Mouse (Mus musculus): Measurements from ENCODE around the gene Naa38. TPM values are rescaled to one million over a fixed set of nuclear protein-coding genes. Genes with fewer than 3 reads are reported as not detected.

Naa38 gene
- total RNA-seq (2021) = 100 to 1,000 TPM; 117 to 120 TPM
- long read RNA-seq, experiment 1, transcript Naa38-202 (2 exons, 404 nt) = minor isoform, 13 of 31 reads
- long read RNA-seq, experiment 1, transcript Naa38-204 (3 exons, 671 nt) = major isoform, 14 of 31 reads
- long read RNA-seq, experiment 1, partial matches to known transcripts = 1 of 31 reads
- long read RNA-seq, experiment 1, other reads (novel, unspliced or antisense) = 3 of 31 reads
- long read RNA-seq, experiment 2, transcript Naa38-202 (2 exons, 404 nt) = minor isoform, 14 of 29 reads
- long read RNA-seq, experiment 2, transcript Naa38-204 (3 exons, 671 nt) = major isoform, 15 of 29 reads
- long read RNA-seq, experiment 2, partial matches to known transcripts = 0 of 29 reads
- long read RNA-seq, experiment 2, other reads (novel, unspliced or antisense) = 0 of 29 reads

DNA sequence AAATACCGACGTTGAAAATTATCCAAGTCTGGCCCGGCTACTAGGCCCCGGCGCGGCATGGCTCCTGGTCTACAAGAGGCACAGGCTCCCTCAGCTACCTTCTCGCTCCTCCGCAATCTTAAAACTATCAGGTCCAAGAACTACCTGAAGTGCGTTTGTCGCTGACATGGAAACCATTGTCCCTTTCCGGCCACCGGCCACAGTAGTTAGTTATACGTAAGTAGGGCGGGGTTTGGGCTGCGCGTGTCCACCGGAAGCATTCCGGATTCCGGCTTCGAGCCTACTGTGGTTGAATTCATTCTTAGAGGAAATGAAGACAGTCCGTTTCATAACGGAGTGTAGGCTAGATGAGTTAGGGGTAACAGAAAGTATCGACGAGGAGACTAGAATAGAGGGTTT, at the start of gene Naa38, which contains the start of gene Cyb5d1:
Gene Naa38 (plus strand): TSS at position 253 of the 399 bp plus-strand sequence.
Gene Cyb5d1 (minus strand): TSS at position 397 of the 399 bp plus-strand sequence.
- peak; percentile 91 to 92 for DNase-seq (ENCODE audit: low spot score in 2 of 2)

- no peak for DNase-seq (ENCODE audit: low spot score in 2 of 2)
Observed at GRCm38 (mm10) chr11:69346441-69346840, 48.8 kb upstream of the Naa38 start.

DNA sequence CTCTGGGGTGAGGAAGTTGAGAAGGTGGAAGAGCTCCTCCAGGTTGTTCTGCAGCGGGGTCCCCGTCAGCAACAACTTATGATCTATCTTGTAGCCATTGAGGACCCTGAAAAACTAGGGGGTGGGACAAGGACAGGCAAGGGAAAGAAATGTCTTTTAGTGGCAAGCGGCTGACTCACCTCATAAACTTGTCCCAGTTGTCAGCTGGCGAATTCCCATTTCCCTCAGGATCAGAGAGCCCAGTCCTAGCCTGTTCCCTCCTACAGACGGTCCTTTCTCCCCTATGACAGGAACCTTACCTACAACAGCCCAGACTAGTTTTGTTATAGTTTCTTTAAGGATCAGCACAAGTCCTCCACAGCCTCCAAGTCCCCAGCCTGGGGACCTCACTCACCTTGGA, 38.7 kb upstream of the Naa38 start:
- DNase-seq (ENCODE audit: low spot score in 2 of 2) = no peak

DNA sequence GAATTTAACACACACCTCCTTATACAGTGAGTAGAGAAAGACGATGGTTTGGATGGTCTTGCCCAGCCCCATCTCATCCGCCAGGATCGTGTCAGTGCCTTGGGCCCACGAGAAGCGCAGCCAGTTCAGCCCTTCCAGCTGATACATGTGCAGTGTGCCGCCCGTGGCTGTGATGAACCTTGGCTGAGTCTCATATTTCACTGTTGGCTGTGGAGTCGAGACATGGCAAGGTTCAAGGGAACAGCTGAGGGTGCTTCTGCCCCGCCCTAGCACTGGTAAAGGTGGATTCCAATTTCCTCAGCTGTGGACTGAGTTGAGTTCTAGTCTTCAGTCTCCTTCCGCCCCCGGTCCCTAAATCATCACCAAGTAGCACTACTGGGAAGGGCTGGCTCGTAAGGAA, 37.6 kb upstream of the Naa38 start:
- DNase-seq (ENCODE audit: low spot score in 2 of 2) = no peak

DNA sequence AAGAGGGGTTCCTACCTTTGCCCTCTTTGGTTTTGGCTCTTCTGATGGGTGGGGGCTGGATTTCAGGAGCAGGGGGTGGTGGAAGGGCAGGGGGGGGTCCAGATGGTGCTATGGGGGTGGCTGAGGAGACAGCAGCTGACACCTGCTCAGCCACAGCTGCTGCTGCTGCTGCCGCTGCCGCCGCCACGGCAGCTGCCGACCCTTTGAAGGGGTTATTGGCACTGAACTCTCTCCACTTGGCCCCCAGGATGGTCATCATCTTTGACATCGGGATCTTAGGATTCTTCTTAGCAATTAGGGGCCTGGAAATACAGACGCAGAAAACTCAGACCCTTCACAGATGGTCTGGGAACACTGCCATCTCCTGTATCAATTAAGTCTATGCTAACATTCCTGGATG, 33.3 kb upstream of the Naa38 start:
- DNase-seq (ENCODE audit: low spot score in 2 of 2) = no peak

DNA sequence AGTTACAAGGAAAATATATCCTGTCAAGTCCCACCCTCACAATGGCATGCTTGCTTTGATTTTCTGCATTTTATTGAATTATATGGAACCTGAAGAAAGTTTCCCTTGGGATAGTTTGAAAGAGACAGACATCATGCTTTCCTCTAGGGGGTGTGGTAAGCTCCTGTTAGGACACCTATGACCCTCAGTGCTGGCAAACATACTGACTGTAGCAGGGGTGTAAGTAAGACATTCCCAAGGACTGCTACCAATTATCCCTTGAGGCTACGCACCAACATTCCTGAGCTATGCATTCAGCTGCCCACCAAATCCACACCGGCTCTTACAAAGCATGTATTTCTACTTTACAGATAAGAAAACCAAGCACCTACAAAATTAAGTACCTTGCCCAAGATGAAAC, 32.8 kb upstream of the Naa38 start:
- no peak for DNase-seq (ENCODE audit: low spot score in 2 of 2)

DNA sequence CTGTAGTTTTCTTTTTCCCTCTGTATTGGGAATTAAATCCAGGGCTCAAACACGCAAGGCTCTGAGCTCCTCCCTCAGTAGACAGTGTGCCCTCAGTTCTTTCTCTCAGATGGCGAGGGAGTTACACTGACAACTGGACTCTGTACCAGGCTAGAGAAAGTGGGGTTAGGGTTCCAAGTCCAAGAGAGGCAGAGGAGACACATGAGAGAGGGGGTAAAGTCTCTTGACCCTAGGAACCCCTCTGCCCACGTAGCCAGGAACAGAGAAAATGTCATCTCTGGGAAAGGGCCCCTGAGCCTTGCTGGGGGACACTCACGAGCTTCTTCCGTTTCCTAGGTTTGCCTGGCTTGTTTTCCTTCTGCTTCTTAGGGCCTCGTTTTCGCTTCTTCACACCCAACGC, 30.9 kb upstream of the Naa38 start:
- DNase-seq (ENCODE audit: low spot score in 2 of 2) = no peak

GRCm38 (mm10) chr11:69364910-69365309, 30.4 kb upstream of the Naa38 start:
- peak; percentile 85 to 89 for DNase-seq (ENCODE audit: low spot score in 2 of 2)

GRCm38 (mm10) chr11:69365722-69366121, 29.6 kb upstream of the Naa38 start:
- no peak for DNase-seq (ENCODE audit: low spot score in 2 of 2)

GRCm38 (mm10) chr11:69366157-69366854, 29.0 kb upstream of the Naa38 start:
- peak; percentile 96 to 97 for DNase-seq (ENCODE audit: low spot score in 2 of 2)

DNA sequence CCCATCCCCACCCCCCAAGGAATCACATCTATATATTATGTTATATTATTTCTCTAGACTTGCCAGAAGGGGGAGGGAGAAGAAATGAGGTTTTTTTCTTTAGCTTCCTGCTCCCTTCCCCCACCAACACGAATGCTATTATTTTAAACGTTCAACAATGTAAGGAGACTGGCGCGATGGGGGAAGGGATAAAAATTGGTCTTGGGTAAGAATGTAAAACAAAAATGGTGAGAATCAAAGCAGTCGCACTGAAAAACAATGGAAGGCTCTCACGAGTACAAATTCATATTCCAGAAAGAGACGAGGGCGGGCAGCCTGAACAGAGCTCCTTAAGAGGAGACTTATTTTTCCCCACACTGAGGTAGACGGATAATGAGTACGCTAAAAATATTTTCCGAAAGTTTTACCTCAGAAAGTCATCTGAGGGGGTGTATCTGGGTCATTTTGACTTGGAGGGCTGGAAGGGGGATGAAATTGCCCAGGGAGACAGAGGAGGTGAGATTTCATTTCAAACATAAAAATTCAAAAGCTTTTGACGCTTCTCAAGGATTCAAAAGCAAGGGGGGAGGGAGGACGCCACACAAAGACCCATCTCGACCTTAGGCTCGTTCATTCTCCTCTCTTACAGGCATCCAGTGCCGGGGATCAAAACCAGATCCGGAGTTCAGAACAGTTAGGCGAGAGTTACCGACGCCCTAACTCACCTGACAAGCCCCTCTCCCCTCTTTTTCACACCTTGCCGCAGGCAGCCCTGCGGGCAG, 28.3 kb upstream of the Naa38 start:
- peak; percentile 21 to 31 for DNase-seq (ENCODE audit: low spot score in 2 of 2)

- DNase-seq (ENCODE audit: low spot score in 2 of 2) = no peak
Observed at GRCm38 (mm10) chr11:69367616-69368355, 27.5 kb upstream of the Naa38 start.

GRCm38 (mm10) chr11:69368356-69369214, 26.7 kb upstream of the Naa38 start:
- DNase-seq (ENCODE audit: low spot score in 2 of 2) = peak; percentile 12 to 30

DNA sequence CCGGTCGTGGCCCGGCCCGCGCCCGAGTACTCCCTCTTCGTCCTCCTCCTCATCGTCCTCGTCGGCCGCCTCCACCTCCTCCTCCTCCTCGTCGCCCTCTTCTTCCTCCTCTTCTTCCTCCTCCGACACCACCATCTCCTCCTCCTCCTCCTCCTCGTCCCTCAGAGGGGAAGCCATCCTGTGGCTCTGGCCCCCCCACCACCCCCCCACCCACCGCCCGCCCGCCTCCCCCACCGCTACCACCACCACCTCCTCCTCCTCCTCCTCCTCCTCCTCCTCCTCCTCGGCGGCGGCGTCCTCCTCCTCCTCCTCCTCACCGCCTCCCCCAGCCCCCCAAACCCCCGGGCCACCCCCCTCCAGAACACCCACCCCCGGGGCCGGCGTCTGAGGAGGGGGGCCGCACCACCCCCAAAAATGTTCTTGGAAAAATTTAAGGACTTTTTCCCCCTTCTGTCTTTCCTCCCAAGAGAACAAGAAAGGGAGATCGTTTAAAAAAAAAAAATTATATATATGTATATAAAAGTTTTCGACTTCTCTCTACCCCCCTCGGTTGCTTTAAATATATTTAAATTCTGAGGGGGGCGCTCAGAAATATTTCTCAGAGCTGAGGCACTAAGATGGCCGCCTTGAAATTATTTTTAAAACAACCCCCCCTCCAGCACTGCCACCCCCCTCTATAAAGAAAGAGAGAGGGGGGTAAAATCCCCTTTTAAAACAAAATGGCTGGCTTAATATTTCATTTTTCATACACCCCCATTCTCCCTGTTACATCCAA, 25.9 kb upstream of the Naa38 start, which contains the start of gene Chd3:
Gene Chd3 (minus strand): TSS at position 192 of the 775 bp plus-strand sequence.
- no peak for DNase-seq (ENCODE audit: low spot score in 2 of 2)

- DNase-seq (ENCODE audit: low spot score in 2 of 2) = no peak
Observed at GRCm38 (mm10) chr11:69369990-69370816, 25.1 kb upstream of the Naa38 start.

DNA sequence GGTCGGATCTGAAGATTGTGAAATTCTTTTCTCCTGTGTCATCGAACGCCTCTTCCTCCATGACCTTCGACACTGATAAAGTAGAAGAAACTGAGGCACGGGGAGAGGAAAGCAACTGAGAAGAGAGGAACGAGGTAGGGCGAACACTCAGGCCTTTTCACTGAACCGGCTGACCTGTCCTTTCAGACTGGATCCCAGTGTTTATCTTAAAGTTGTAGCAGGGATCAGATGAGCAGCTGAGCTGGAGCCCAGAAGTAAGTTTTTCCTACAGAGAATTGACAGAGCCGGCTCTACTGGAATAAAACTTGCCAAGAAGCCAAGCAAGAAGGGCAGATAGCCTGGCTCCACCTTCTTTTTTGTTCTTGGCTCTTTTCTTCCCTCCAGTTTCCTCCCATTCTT, 24.5 kb upstream of the Naa38 start:
- no peak for DNase-seq (ENCODE audit: low spot score in 2 of 2)

GRCm38 (mm10) chr11:69371601-69372000, 23.7 kb upstream of the Naa38 start:
- no peak for DNase-seq (ENCODE audit: low spot score in 2 of 2)

Measured in left cerebral cortex, adult 18-20 months (tissue).